Mouse (Mus musculus) adrenal gland, adult (tissue): ENCODE data around the gene Spns3.
A peak's percentile ranks its signal among the peaks of the same experiment; 100 is the strongest.

Experiments
- DNase-seq, 2 experiments: peaks; one replicate each; pipeline ENCODE4 v3.0.0; 2022 to 2023; ENCODE audit warnings: low spot score in 1 of 2; ENCODE audit not compliant: inconsistent age in 2 of 2

Gene Spns3

GRCm38 (mm10) chr11:72487171-72487570 is 63.1 kb downstream of the Spns3 start:
- DNase-seq, result no peak

- no peak for DNase-seq
Measured at GRCm38 (mm10) chr11:72485960-72486359, 64.3 kb downstream of the Spns3 start.

- DNase-seq, result no peak
Measured at GRCm38 (mm10) chr11:72485157-72485556, 65.1 kb downstream of the Spns3 start.

- DNase-seq, result no peak
Measured at GRCm38 (mm10) chr11:72484549-72484948, 65.8 kb downstream of the Spns3 start.

- DNase-seq, result no peak
Measured at GRCm38 (mm10) chr11:72481952-72482351, 68.4 kb downstream of the Spns3 start.

- no peak for DNase-seq
Measured at GRCm38 (mm10) chr11:72481313-72481712, 69.0 kb downstream of the Spns3 start.

GRCm38 (mm10) chr11:72479499-72479898 is 70.8 kb downstream of the Spns3 start:
- no peak for DNase-seq

GRCm38 (mm10) chr11:72478228-72478627 is 72.1 kb downstream of the Spns3 start:
- DNase-seq, result no peak

GRCm38 (mm10) chr11:72477653-72478052 is 72.7 kb downstream of the Spns3 start:
- DNase-seq, result no peak

GRCm38 (mm10) chr11:72477182-72477581 is 73.1 kb downstream of the Spns3 start:
- no peak for DNase-seq

- DNase-seq, result no peak
Measured at GRCm38 (mm10) chr11:72476074-72476625, 74.2 kb downstream of the Spns3 start.

GRCm38 (mm10) chr11:72475408-72475807 is 74.9 kb downstream of the Spns3 start:
- no peak for DNase-seq

GRCm38 (mm10) chr11:72474926-72475325 is 75.4 kb downstream of the Spns3 start:
- DNase-seq, result no peak

- no peak for DNase-seq
Measured at GRCm38 (mm10) chr11:72473540-72473939, 76.8 kb downstream of the Spns3 start.

- no peak for DNase-seq
Measured at GRCm38 (mm10) chr11:72471381-72471780, 78.9 kb downstream of the Spns3 start.

GRCm38 (mm10) chr11:72470004-72470403 is 80.3 kb downstream of the Spns3 start:
- no peak for DNase-seq

GRCm38 (mm10) chr11:72469217-72469616 is 81.1 kb downstream of the Spns3 start:
- peak; percentile 62 to 75 for DNase-seq

GRCm38 (mm10) chr11:72468525-72468924 is 81.8 kb downstream of the Spns3 start:
- no peak for DNase-seq

- no peak for DNase-seq
Measured at GRCm38 (mm10) chr11:72466694-72467507, 83.4 kb downstream of the Spns3 start.

GRCm38 (mm10) chr11:72465978-72466693 is 84.2 kb downstream of the Spns3 start:
- DNase-seq, result no peak

- DNase-seq, result no peak
Measured at GRCm38 (mm10) chr11:72464821-72465220, 85.5 kb downstream of the Spns3 start.

- no peak for DNase-seq
Measured at GRCm38 (mm10) chr11:72461500-72461981, 88.8 kb downstream of the Spns3 start.
